Mouse (Mus musculus) megakaryocyte, adult 5-6 weeks (primary cell): Measurements from ENCODE around the gene Mycn. TPM values are rescaled to one million over a fixed set of nuclear protein-coding genes. Genes with fewer than 3 reads are reported as not detected.
A peak's percentile ranks its signal among the peaks of the same experiment; 100 is the strongest.

Source experiments
- ATAC-seq: 2 replicates; pipeline ENCODE4 v1.8.0; 2016; ENCODE audit warnings: mild to moderate bottlenecking, inconsistent platforms; ENCODE audit not compliant: poor library complexity, severe bottlenecking
- total RNA-seq, 2 experiments: library from RNA; stranded (forward) in 1 of 2; stranded (reverse) in 1 of 2; fragments of 153-499, 151-499 nt in 1 of 2; fragments of 221-1000, 200-1000 nt in 1 of 2; gene quantifications; 2 replicates each; pipeline versions ENCODE4 v1.2.3 to v1.2.4; 2015 to 2017

Mycn gene
- total RNA-seq, 2 experiments from 2014 or later: 0.11 to 0.67 TPM

DNA sequence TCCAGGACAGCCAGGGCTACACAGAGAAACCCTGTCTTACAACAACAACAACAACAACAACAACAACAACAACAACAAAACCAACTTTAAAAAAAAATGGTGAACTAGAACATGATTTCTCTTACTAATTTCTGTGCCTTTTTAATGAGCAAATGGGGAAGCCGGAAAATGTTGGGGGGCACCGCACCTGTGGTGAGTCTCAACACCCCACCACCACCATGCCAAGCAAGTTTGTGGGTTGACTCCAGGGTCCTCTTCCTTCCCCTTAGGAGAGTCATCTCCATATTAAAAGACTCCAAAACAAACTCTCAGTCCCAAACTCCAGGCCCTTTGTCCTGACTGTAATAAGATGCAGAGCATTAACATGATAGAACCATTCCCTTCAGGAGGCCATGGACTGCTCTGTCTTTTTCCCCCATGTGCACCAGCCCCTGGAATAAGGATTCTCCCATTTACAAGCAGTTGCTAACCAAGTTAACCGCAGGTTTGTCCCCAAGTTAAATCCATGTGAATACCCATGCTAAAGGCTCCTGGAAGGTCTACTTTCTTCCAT is 14.7 kb downstream of the Mycn start:
- ATAC-seq: no peak

DNA sequence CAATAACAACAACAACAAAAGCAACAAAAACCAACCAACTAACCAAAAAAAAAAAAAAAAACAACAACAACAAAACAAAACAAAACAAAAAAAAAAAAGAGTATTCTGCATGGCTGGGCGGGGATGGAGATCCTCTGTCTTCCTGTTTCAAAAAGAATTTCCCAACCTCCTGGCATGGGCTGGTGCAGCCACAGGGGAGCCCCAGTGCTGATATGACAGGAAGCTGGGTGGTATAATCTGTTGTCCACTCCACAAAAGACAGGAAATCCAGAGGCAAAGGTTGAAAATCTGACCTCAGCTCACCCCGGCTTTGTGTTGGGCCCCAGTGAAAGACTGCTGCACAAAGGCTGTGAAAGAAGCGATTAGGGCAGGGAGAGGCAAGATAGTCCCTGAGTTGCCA is 17.3 kb downstream of the Mycn start:
- 0 out of 2 replicates have a peak, but pooled peaks have one; percentile 15 for ATAC-seq

DNA sequence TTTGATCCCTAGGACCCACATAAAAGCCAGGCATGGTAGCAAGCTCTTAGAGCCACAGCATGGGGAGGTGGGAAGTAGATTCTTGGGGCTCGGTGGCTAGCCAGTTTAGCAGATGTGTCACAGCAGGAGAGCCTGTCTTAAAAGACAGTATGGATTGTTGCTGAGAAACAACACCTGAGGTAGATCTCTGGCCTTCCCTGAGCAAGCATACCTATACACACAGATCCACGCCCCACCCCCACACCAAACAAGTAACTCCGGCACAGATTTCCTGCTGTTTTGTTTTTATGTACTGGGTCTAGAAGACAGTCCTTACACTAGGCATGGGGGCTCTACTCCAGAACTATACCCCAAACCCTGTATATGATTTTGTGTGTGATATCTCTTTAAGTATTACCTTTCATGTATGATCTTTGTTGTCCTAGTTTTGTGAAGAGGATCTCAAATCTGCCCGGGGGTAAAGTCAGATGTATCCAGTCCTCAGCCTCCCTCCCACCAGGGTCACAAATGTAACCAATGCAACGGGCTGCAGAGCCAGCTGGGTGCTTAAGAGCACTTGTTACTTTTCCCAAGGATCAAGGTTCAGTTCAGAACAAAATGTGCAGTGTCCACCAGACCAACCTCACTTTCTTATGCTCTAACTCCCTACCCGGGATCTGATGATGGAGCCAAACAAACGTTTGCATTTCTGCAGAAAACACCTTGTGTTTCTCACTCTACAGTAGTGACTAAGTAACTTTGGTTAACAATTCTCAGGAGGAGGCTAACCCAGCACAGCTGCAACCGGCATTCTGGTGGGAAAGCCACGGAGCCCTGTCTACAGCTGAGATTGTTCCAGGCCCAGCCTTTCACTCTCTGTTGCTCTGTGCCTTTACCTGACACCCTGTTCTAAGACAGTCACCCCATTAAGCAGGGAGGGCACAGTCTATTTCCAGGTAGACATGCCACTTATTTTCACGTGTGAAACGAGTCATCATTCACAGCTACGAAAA is 21.3 kb downstream of the Mycn start:
- ATAC-seq: no peak

DNA sequence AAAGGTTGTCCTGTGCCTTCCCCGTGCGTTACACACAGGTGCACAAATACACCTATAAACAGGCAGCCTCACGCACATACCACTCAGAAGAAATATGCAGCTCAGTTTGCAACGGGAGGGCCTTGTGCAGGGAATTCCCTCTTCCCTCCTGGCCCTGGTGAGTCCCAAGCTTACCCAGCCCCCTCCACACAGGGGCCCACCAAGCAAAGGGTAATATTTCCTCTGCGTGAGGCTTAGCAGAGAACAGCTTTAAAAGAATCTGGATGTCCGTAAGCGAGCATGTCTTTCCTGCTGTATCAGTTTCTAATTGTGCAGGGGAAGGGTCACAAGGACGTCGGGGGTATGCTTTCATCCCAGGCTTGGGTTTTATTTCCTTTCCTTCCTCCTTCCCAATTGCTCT is 25.4 kb downstream of the Mycn start:
- ATAC-seq: no peak

DNA sequence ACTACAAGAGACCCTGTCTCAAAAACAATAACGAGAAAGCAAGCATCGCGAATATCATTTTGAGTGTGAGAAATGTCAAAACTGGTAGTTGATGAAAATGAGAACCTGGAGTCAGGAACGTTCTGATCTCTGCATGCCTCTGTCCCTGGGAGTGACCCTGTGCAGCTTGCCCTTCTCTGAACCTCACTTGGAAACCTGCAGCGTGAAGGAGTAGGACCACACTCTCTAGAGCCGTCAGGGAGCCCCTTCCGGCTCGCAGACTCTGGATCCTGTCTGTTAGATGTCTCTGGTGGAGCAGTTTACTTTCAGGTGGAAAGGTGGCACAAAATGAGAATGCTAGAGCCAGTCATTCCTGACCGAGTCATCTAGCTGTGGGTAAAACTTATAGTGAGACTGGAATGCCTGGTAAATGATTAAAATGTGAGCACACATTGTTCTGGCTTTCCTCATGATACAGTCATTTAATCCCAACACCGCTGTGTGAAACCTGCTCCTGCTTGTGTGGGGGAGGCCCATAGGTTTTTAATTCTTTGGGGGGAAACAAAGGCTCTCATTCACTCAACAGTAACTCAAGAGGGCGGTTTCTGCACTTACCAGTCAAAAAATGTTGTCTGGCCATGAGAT is 31.2 kb downstream of the Mycn start:
- no peak for ATAC-seq

DNA sequence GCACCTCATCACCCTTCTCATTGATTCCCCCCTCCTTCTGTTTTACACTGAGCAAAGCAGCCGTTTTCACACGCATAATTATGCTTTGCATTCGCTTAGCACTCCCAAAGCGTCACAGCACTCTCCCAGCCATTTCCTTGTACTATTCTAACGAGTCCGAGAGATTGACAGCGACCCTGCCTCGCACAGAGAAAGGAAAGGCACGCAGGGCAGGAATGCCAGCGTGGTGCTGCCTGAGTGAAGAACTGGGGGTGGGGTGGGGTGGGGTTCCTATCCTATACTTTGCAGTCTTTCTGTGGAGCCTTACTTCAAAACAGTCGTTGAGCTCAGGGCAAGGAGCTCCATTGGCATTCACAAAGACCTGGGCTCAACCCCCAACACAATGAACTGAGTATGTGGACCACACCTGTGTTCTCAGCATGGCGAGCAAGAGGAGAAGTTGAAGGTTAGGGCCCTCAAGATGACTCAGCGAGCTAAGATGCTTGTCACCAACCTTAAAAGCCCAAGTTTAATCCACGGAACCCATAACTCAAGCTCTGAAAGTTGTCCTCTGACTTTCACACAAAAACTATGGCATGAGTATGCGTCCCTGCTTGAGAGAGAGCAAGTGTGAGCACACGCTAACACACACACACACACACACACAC is 32.0 kb downstream of the Mycn start:
- no peak for ATAC-seq

DNA sequence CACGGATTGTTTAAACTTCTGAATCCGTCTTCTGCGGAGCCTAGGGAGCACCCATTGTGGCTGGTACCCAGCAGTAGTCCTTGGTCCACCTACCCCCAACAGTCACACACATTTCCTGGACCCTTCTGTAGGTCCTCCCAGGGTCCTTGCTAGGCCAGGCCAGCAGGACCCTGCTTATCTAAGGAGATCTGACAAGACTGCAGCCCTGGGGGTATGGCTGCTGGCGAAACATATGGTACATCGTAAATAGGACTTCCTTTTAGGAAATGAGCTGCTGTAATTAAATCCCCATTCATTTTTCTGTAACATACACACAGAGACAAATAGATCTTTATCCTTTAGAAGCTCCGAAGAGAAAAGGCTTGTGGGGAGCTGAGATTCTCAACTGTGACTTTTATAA is 34.9 kb downstream of the Mycn start:
- no peak for ATAC-seq

DNA sequence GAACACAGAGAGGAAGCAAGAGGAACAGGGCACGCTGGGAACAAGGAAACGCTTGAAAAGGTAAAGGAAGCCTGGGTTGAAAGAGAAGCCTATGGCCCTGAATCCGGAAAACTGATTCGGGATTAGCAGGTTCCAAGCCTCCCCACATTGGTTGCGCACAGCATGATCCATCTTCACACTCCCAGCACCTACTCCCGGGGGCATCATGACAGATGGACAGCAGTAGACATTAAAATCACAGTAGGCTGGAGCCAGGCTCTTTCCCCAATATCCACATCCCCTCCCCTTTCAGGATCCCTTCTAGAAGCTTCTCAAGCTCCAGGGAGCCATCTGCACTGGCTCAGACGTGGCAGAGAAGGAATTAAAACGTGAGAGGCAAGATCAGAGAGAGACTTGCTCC is 35.4 kb downstream of the Mycn start:
- ATAC-seq: no peak

DNA sequence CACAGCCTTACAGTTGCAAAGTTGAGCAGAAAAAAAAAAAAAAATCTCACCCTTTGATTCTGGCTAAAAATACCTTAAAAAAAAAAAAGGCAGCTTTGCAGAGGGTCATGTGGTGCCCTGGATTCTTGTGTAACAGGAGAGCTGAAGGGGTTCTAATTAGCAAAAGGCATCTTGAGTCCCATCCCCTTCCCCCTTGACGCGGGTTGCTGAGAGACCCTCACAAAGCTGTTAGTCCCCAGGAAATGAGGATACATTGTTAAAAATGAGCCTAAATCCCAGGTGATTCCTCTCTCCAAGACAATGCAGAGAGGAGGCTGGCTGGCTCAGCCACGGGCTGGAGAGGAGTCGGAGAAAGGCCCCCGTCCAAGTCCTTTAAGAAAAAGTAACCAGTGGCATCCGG is 36.6 kb downstream of the Mycn start:
- ATAC-seq: no peak

DNA sequence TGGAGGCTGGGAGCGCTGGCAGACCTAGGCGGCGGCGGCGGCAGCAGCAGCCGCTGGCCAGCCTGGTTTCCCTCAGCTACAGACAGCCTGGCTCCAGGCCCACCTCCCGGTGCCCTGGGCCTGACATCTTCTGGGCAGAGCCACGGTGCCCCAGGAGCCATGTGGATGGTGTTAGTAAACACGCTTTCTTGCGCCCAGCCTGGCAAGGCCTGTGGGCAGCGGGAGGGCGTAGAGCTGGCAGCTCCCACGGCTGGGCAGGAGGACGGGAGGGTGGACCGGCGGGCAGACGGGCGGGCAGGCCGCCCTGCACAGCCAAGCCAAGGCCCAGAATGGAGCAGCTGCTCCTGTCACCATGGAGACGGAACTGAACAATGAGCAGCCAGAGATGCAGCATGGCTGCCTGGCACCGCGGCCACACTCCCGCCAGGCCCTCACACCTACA is 37.2 kb downstream of the Mycn start:
- ATAC-seq: no peak

DNA sequence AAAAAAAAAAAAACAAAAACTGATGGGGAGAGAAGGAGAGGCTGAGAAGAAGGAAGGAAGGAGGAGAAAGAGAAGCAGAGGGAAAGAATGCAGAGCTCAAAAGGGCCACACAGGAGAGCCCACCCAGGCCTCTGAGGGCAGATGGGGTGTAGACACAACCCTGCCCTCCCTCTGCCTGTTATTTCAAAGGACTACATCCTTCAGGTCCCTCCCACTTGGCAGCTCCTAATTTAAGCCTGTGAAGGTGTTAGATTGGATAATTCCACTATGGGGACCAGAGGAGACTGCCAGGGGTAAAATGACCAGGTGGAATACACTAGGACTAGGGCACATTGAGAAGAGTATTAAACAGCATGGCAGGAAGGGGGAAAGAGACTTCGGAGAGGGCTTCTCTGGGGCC is 37.6 kb downstream of the Mycn start:
- no peak for ATAC-seq

DNA sequence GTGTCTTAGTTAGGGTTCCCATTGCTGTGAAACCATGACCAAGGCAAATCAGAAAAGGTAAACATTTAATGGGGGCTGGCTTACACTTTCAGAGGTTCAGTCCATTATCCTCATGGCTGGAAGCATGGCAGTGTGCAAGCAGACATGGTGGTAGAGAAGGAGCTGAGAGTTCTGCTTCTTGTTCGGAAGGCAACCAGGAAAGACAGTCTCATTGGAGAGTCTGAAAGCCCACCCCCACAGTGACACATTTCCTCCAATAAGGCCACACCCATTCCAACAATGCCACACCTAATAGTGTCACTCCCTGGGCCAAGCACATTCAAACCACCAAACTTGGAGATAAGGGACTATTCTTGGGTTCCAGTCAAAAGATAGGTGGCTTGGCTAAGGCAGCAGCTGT is 39.3 kb downstream of the Mycn start:
- ATAC-seq: no peak

DNA sequence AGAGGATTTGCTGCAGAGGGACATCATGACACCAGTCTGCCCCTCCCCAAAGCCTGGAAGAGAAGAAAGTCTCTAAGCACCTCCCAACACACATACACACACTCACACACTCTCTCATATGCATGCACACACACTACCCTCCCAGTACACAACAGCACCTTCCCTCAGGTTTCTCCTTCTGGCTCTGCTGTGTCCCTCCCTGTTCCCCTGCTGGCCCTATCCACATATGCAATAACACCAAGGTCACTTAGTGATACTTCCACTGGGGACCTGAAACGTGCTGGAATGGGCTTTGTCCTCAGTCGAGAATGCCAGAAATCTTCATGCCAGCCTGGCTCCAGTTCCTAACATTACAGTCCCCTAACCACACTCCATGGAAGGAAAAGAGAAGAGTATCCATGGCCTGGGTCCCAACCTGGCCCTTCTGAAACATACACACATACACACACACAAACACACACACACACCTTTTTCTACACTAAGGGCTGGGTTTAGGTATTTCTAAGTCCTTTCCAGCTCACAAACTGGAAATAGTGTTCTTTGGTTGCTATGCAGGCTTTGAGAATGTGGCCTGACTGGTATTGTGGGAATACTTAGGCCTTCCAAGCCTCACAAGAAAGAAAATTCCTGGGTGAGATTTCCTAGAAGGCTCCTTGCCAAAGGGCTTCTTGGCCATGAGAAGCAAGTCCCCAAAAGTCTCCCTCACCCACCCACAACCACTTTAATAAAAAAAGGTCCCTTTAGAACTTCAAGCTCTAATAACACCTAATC is 43.2 kb downstream of the Mycn start:
- ATAC-seq: no peak

DNA sequence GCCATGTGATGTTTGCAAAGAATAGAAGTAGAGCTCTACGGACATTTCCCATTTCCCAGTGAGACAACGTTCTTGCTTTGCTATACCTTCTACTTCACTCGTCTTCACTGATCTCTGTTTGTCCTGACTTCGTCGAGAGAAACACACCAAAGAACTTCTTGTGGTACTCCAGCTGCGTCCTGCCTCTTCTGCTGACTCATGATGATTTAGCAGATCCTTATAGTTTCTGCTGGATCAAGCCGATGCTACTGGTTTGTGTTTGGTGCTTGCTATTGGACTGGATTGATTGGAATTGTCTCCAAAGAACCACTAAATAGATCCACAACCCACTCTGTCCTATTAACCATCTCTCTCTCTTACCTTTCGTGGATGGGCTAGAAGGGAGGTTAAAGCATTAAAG is 47.7 kb downstream of the Mycn start:
- no peak for ATAC-seq

DNA sequence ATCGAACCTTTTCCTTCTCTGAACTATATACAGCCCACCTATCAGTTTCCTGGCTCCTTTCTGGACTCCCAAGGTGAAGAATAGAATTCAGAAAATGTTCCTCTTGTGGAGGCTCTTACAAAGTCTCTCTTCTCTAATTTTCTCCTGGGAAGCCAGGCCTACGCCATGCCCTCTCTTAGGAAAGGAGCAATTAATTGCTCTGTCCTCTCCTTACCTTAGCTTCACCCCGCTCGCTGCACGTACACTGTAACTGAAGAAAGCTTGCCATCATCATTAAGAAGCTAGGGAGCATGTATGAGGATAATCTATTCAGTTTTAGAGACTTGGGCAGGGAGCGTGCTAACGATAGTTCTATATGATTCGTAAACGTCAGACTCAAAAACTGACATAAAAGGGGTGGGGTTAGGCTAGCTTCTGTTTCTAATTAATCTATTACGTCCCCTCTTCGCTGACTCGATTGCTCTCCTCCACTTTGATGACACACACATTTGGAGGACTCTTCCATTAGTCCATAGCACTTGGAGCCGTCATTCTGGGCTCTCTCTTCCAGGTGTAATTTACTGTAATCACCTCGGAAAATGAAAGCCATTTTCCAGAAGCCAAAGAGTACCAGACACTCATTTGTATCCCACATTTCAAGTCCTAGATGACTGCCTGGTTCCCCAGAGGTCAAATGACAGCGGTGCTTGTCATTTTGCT is 55.4 kb downstream of the Mycn start:
- ATAC-seq: no peak
